Mouse (Mus musculus) ES-CJ7 (cell line): ENCODE data around the gene Cbfb.
"Not testable (repeated sequence)": the region's sequence is repeated elsewhere in the genome, so short reads cannot be mapped to it uniquely, and the experiment has no call there.

Experiments
- DNase-seq: peaks from one replicate; pipeline ENCODE4 v3.0.0; 2011; ENCODE audit warnings: low read depth, low spot score

The Cbfb gene

DNA sequence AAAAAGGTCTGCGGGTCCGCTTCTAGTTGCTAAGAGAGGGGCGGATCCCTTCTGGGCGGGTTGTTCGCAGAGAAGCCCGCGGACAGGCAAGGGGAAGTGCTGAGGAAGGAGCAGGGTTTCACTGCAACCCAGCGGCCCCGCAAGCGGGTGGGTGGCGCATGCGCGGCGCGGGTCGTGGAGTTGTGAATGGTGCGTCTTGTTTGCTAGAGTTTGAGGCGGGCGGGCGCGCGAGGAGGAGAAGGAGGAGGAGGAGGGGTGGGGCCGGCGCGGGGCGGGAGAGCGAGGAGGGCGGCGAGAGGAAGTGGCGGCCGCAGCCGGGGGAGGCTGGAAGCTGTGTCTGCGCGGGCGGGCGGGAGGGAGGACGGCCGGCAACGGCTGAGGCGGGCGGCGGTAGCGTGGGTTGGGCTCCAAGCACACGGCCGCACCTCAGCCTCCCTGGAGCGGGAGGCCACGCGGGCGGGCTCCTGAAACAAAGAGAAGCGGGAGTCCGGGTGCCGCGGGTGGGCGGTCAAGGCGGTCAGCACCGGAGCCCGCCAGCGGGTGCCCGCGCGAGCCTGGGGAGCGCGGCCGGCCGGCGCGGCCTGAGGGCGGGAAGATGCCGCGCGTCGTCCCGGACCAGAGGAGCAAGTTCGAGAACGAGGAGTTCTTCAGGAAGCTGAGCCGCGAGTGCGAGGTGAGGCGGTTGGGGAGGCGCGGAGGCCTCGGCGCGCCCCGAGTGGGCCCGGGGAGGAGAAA, at the start of gene Cbfb:
Cbfb (plus strand) TSS at position 294 of the 735 bp plus-strand sequence.
- peak; percentile 99 for DNase-seq

GRCm38 (mm10) chr8:105129864-105130263, 40.6 kb upstream of the Cbfb start:
- no peak for DNase-seq

DNA sequence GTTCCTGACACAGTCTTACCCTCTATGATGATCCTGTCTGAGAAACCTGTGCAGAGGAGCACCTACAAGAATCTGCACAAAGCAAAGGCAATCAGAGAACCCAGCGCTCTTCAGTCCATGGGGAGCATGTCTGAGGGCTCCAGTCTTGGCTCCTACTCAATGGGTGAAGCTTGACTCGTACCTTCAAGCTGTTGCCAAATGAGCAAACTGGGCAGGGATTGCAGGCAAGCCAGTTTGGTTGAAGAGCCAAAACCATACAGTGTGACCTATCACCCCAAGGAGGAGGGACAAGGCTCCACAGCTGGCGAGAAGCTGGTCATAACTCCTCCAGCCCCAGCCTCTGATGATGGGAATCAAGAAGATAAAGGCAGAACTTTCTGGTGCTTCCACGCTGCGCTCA, 39.0 kb upstream of the Cbfb start, which contains the start of gene Ces4a:
Ces4a (plus strand) TSS at position 292 of the 400 bp plus-strand sequence.
- no peak for DNase-seq

DNA sequence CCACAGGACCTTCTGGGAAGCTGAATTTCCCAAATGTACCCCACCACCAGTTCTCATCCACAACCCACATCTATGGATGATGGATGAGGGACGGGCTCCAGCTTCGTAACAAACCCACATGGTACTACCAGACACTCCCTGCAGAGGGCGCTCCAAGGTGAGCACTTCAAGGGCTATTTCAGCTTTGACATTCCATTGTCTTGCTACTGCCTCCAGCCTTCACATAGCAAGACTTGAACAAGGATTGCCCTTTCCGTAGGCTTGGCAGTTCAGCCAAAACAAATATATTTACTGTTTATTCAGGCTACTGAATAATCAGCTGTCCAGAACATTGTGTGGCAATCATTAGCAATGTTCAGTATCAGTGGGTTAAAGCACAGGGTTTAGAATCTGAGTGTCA, 32.1 kb upstream of the Cbfb start:
- DNase-seq = peak; percentile 90

GRCm38 (mm10) chr8:105142395-105142794, 28.1 kb upstream of the Cbfb start:
- peak; percentile 40 for DNase-seq

GRCm38 (mm10) chr8:105151654-105152053, 18.8 kb upstream of the Cbfb start:
- DNase-seq = peak; percentile 59

DNA sequence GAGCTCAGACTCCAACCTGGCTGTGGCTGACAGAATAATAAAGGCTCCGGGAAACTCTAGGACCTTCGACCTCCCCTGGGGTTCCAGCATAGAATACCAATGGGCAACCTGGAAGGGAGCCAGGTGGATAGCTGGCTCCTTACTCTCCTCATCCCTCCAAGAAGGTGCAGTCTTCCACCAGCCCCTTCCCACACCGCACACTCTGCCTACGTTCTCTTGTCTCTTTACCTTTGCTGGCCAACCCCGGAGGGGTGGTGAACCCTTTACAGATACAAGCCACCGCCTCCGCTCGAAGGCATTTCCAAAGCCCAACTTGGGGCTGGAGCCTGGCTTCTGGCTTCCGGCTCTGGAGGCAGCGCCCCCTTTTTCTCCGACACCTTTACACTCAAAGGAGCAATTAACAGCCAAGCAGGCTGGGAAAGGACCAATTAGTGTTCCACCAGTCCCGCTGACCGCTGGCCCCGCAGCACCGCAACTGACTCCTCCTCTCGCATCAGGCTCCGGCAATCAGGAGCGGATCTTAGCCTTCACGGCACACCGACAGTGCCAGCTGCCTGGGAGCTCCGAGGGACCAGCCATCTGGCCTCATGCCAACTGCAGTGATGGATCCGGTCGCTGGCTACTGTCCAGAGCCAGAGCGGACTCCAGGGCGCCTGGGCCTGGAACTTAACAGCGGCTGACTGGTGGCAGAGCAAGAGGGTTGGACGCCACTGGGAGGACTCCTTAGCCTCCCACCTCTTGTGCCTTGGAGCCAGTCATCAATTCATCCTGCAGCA, 17.7 kb upstream of the Cbfb start:
- peak; percentile 62 for DNase-seq

DNA sequence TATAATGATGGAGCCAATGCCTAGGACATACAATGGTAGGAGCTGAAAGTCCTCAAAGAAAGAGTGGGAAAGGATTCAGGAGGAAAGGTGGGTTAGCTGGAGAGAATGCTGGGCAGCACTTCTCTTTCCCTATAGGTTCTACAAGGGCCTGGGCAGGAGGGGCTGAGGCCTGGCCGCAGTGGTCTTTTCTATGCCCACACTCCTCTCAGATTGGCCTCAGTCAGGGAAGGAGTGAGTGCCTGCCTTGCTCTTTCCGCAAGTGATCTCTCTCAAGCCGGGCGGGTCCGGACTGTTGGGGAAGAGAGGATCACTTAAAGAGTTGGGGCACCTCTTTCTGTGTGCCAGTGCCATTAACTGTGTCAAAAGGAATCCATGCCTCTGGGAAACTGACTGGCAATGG, 16.2 kb upstream of the Cbfb start:
- DNase-seq = no peak

DNA sequence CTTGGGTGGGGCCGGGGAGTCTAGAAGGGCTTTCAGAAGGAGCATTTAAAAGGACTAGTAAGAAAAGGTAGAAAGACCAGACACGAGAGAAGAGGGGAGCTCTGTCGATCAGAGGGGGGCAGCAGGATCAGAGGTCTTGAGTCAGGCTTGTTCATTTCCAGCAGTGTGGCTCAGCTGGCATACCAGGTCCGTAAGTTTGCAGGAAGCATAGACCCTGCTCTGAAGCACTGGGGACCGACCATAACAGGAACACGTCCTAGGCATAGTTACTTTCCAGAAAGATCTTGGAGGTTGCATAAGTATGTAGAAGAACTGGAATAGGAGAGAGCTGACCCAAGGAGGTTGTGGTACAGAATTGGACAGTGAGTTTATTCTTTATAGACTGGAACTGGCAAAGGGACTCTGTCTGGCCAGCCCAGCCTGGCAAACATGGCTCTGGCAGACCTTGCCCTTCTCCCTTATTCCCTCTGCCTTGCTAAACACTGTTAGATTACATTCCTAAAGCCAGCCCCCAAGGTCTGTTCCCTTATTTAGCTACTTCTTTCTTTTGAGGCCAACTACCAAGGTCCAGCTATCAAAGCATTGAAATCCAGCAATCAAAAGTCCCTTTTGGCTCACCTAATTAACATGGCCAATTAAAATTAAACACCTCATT, 15.3 kb upstream of the Cbfb start:
- DNase-seq = no peak

DNA sequence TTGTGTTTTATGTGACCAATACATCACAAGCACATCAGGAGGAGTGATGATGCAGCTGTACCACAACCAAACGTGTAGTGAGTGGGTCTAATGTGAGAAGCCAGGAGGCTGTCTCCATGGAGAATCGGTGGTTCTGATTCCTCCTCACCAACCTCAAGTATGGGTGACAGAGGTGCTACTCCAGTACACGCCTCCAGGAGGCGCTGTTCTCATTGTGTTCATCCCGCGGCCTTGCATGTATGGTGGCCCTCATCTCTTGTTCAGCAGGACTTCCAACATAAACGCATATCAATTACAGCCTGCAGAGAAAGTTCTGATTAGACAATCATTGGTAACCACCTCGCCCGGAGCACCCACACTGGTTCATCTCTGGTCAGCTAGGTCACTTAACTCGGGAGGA, 12.9 kb upstream of the Cbfb start:
- DNase-seq = peak; percentile 68

- DNase-seq = peak; percentile 55
Measured at GRCm38 (mm10) chr8:105158084-105158483, 12.4 kb upstream of the Cbfb start.

DNA sequence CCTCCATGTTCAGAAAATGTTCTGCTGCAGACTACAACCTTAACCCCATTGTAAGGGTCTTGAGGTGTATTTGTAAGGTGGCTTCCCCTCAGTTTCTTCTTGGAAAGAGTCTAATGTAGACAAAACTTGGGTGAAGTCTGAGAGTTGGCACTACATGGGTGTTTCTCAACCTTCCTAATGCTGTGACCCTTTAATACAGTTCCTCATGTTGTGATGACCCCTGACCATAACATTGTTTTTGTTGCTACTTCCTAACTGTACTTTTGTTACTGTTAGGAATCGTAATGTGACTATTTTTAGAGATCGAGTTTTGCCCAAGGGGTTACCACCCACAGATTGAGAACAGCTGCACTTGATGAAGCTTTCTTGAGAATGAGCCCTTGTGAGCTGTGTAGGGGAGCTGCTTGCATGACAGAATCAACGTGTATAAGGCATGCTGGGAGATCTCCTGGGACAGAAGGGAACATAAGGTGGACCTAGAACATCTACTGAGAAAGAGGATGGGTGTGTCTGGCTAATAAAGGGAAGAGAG, 9.3 kb upstream of the Cbfb start:
- no peak for DNase-seq

DNA sequence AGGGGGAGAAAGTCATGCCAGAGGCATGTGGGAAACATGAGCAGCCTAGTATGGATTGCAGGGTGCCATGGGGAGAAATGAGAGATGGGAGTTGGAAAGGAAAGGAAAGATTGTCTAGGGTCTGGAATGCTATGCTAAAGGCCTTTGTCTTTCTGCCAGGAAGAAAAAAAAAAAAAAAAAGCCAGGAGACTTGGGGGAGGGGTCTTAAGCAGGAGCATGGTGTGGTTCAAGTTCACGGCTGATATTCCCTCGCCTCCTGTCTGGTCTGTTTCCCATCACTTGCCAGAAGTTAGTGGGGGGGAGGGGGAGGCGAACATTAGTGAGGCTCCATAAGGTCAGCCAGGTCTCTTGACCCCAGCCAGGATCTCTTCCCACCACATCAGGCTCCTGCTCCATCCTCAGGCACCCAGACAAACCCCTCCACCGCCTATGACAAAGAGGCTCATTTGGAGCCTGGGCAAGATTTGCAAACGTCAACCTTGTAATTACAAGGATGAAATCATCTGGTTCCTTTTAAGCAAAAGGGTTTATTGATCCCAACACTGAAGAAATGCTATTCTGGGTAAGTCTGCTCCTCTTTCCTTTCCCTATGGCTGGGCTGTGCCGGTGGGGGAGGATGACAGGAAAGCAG, 6.1 kb upstream of the Cbfb start:
- peak; percentile 52 for DNase-seq

DNA sequence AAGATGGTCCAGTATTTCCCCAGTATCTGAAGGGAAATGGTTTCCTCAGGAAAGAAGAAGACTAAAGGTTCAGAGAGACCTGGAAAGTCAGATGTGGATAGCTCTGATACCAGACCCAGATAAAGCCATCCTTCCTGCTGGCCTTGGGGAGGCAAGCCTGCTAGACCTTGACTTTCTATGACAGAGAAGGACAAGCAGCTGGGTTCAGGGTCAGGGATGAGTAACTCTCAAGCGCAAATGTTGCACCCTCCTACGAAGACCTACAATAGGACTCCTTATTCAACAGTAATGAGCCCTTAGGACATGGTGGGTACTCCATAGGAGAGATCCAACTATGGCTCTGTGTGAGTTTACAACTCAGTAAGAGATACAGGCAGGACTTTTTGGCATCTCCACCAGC, 5.3 kb upstream of the Cbfb start:
- DNase-seq = no peak

DNA sequence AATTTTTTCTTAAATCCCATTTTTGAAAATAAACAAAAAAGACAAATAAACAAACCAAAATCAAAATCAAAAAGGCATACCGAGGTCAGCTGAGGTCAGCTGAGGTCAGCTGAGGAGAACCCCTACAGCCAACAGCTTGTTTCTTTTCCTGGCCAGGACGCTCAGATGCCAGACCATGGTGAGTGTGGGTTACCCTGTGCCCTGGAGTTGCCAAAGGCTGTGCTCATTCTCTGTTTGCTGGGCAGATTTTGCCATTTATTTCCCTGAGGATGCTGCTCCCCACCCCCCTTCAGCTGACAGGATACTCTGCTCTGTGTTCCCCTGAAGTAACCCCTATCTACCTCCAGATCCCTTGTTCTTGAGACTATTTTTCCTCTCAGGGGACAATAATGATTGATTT, 3.4 kb upstream of the Cbfb start:
- no peak for DNase-seq

DNA sequence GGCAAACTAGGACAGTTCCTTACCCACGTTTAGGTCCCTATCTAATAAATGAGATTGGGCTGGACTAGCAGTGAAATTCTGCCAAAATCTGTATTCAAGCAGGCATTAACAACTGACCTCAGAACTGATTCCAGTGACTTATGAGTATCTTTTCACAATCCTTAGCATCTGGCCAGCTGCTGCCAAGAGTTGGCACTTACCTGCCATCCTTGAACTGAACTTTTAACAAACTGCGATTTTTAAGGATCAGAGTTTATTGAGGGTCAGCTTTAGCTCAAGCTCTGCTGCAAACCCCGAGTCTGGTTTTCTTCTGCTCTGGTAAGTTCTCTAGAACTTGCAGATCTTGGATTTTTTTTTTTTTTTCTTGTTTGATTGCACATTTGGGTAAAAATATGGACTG, 892 bp upstream of the Cbfb start:
- DNase-seq = no peak

- no peak for DNase-seq
Measured at GRCm38 (mm10) chr8:105170041-105170380, 463 bp upstream of the Cbfb start.

DNA sequence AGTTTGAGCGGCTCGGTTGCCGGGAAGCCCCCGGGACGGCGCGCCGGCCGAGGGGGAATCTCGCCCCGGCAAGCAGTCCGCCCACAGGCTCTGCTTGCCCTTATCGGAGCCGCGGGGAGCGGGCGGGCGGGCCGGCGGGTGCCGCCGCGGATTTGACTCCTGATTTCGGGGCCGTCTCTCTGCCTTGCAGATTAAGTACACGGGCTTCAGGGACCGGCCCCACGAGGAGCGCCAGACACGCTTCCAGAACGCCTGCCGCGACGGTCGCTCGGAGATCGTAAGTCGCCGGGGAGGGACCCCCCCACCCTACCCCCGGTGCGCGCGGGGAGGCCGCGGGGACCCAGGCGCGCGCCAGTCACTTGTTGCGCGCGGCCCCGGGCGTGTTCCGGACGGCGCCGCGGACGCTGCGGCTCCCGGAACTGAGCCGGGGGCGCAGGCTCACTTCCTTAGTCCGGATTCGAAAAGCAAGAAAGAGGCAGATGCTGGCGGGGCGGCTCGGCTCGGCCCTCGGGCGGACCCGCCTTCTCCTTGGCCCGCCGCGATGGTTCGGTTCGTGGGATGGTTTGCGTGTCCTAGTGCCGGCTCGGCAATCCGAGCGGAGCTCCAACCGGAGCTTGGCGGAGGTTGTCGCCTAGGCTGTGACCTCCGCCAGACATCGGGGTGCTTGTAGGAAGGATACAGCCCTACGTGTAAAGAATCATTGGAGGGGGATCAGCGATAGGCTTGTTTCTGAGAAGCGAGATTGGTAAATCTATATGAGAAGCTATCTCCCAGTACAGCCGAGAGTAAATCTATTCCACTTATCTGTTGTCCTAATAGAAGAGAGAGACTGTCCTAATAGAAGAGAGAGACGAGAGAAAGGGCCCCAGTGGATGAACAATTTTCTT, 885 bp downstream of the Cbfb start:
- DNase-seq = peak; percentile 62

DNA sequence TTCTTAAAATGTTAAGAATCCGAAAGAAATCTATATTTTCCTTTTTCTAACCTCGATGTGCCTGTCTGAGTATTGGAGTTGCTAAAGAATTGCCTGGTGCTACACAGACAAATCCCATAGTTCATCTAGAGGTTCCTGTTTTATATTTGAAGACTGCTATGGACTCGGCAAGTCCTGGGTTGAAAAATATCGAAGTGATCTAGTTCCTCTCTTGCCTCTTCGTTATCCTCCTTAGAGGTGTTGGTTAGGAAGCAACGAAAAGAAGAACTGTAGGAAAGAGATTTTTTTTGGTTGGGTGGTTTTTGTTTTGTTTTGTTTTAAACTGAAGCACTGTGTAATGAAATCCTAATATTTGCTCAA, 1.5 kb downstream of the Cbfb start:
- no peak for DNase-seq

- not testable (repeated sequence) for DNase-seq
Measured at GRCm38 (mm10) chr8:105175287-105175686, 4.8 kb downstream of the Cbfb start.

GRCm38 (mm10) chr8:105178211-105178800, 7.8 kb downstream of the Cbfb start:
- DNase-seq = no peak
